Mouse (Mus musculus) ovary, adult 2 months (tissue): ENCODE results near the gene Olfr114. TPM values are rescaled to one million over a fixed set of nuclear protein-coding genes. Genes with fewer than 3 reads are reported as not detected.

Source experiments
- polyA plus RNA-seq: library from polyadenylated mRNA; depleted of rRNA; stranded (reverse); fragments of >200 nt; gene quantifications from 2 replicates; pipeline ENCODE4 v1.2.3, GENCODE M21; 2012; rRNA removed

The Olfr114 gene
- polyA plus RNA-seq: not detected in 2 replicates

DNA sequence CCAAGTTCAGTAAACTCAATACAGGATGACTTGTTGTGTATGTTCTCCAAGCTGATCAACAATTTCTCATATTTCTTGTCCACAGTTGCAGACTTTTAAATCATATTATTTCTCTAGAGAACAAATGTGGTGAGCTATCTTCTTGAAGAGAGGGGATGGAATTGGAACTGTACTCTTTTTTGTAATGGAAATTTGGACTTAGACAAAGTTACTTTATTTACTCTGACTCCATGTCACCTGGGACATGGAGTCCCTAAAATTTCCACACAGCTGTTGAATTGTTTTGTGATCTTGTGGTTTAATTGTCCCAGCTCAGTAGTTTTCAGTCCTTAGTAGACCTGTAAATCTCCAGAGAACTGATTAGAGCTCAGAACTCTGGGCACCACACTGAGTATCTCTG lies at the start of gene Olfr114:
TSS of gene Olfr114 (minus strand) at position 101 of the 400 bp plus-strand sequence.

DNA sequence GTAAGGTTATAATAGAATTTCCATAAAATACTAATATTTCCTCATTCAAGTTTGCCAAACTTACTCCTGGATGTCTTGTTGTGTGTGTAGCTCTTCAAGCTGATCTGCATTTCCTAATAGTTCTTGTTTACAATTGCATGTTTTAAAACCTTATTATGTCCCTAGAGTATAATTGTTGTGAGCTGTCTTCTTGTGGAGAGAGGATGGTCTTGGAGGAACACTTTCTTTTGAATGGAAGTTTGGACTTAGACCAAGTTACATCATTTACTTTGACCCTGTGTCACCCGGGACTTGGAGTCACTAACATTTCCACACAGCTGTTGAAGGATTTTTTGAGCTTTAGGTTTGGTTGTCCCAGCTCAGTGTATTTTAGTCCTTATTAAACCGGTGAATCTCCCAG lies 34.5 kb upstream of the Olfr114 start, which contains the start of the genes Olfr115 and Olfr116:
TSS of gene Olfr115 (minus strand) at position 101 of the 400 bp plus-strand sequence.
TSS of gene Olfr116 (minus strand) at position 191 of the 400 bp plus-strand sequence.

DNA sequence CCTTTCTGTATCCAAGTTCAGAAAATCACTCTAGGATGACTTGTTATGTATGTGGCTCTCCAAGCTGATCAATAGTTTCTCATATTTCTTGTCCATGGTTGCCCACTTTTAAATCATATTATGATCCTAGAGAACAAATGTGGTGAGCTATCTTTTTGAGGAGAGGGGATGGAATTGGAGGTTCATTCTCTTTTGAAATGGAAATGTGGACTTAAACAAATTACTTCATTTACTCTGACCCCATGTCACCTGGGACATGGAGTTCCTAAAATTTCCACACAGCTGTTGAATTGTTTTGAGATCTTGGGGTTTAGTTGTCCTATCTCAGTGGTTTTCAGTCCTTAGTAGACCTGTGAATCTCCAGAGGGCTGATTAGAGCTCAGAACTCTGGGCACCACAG lies 15.0 kb downstream of the Olfr114 start, which contains the start of gene Olfr113:
TSS of gene Olfr113 (minus strand) at position 101 of the 400 bp plus-strand sequence.

DNA sequence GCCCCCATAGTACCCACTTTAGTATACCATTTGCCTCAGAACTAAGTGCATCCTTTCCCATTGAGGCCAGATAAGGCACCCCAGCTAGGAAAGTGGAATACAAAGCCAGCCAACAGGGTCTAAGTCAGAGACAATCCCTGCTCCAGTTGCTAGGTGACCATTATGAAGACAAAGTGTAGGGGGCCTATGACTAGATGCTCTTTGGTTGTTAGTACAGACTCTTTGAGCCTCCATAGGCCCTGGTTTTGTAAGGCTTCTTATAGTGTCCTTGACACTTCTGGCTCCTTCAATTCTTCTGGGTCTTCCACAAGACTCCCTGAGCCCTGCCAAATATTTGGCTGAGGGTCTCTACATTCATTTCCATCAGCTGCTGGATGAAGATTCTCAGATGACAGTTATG lies 23.2 kb downstream of the Olfr114 start, which contains the start of gene Olfr112:
TSS of gene Olfr112 (minus strand) at position 101 of the 400 bp plus-strand sequence.

Other genes with a start within 250 kb of the Olfr114 start
- gene Olfr104-ps, start 233.2 kb downstream of the Olfr114 start, polyA plus RNA-seq: not detected in 2 replicates
- not detected in 2 replicates for gene Olfr105-ps, start 213.7 kb downstream of the Olfr114 start, polyA plus RNA-seq
- not detected in 2 replicates for gene Olfr106-ps, start 202.3 kb downstream of the Olfr114 start, polyA plus RNA-seq
- not detected in 2 replicates for gene Olfr107, start 193.5 kb downstream of the Olfr114 start, polyA plus RNA-seq
- not detected in 2 replicates for gene Olfr108, start 147.3 kb downstream of the Olfr114 start, polyA plus RNA-seq
- gene Olfr109, start 133.8 kb downstream of the Olfr114 start, polyA plus RNA-seq: not detected in 2 replicates
- gene H2-M2, start 109.2 kb downstream of the Olfr114 start, polyA plus RNA-seq: 0.14 and 0.19 TPM in 2 replicates
- not detected in 2 replicates for gene Olfr110, start 100.3 kb downstream of the Olfr114 start, polyA plus RNA-seq
- gene Olfr111, start 84.7 kb downstream of the Olfr114 start, polyA plus RNA-seq: not detected in 2 replicates
- not detected in 2 replicates for gene Olfr112, start 23.3 kb downstream of the Olfr114 start, polyA plus RNA-seq
- gene Olfr113, start 15.1 kb downstream of the Olfr114 start, polyA plus RNA-seq: not detected in 2 replicates
- gene Olfr115, start 34.4 kb upstream of the Olfr114 start, polyA plus RNA-seq: not detected in 2 replicates
- gene Olfr116, start 34.5 kb upstream of the Olfr114 start, polyA plus RNA-seq: not detected in 2 replicates
- gene Olfr117, start 71.0 kb upstream of the Olfr114 start, polyA plus RNA-seq: not detected in 2 replicates
- gene Olfr118, start 74.2 kb upstream of the Olfr114 start, polyA plus RNA-seq: not detected in 2 replicates
- gene Olfr119, start 103.8 kb upstream of the Olfr114 start, polyA plus RNA-seq: not detected in 2 replicates
- not detected in 2 replicates for gene Olfr120, start 129.1 kb upstream of the Olfr114 start, polyA plus RNA-seq
- not detected in 2 replicates for gene Olfr121, start 156.1 kb upstream of the Olfr114 start, polyA plus RNA-seq
- not detected in 2 replicates for gene Olfr122, start 175.9 kb upstream of the Olfr114 start, polyA plus RNA-seq
- not detected in 2 replicates for gene Olfr123, start 200.8 kb upstream of the Olfr114 start, polyA plus RNA-seq
- gene Olfr124, start 207.1 kb upstream of the Olfr114 start, polyA plus RNA-seq: not detected in 2 replicates
- not detected in 2 replicates for gene Olfr125, start 240.2 kb upstream of the Olfr114 start, polyA plus RNA-seq